Mouse (Mus musculus): Measurements from ENCODE around the gene Sgk1. TPM values are rescaled to one million over a fixed set of nuclear protein-coding genes. Genes with fewer than 3 reads are reported as not detected.

Gene Sgk1
- polyA plus RNA-seq, 1 experiment: 1.6 TPM

DNA sequence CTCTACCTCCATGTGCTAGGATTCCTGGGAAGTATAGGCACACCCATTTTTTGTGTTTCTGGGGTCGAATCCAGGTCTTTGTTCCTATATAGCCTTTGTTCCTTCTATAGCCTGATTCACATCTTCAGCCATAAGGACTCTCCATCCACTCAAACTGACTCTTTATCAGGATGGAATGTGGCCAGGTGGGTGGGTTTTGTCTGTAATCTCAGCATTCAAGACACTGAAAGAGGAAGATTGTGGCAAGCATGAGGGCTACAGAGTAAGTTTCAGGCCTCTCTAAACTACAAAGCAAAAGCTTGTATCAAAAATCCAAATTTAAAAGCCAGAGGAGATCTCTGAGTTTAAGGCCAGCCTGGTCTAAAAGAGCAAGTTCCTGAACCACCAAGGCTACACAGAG, 63.2 kb downstream of the Sgk1 start:
- Histone ChIP-seq H3K36me3 (replicated peaks; ENCODE audit: low read length) (no peaks in the 10 kb centered on the region), H3K9me3 (peaks cover 2% of the 10 kb centered on the region; the same call in 1 of the 2 replicates), H3K4me1 (no peaks in the 10 kb centered on the region), H3K27me3 (replicated peaks) (no peaks in the 10 kb centered on the region), H3K4me3 (replicated peaks) (no peak overlapping the region)
- TF ChIP-seq FLI1 (IDR thresholded peaks at IDR 0.05; ENCODE audit: low read length) (no peak), GATA1 (IDR thresholded peaks at IDR 0.05; ENCODE audit: borderline replicate concordance, low read length) (no peak)

GRCm38 (mm10) chr10:21946751-21947351, 64.9 kb downstream of the Sgk1 start:
- TF ChIP-seq GATA1 (IDR thresholded peaks at IDR 0.05; ENCODE audit: borderline replicate concordance, low read length) (no peak), FLI1 (IDR thresholded peaks at IDR 0.05; ENCODE audit: low read length) (no peak)
- no peak overlapping the region for H3K4me3 ChIP-seq (replicated peaks)
- H3K36me3 ChIP-seq (replicated peaks; ENCODE audit: low read length): no peaks in the 10 kb centered on the region
- H3K9me3 ChIP-seq: peaks cover 5% of the 10 kb centered on the region
- H3K27me3 ChIP-seq (replicated peaks): no peaks in the 10 kb centered on the region
- no peaks in the 10 kb centered on the region for H3K4me1 ChIP-seq

- no peak overlapping the region for H3K4me3 ChIP-seq (replicated peaks)
- no peaks in the 10 kb centered on the region for H3K4me1 ChIP-seq
- H3K27me3 ChIP-seq (replicated peaks): no peaks in the 10 kb centered on the region
- peaks cover 5% of the 10 kb centered on the region for H3K9me3 ChIP-seq
- TF ChIP-seq FLI1 (IDR thresholded peaks at IDR 0.05; ENCODE audit: low read length) (no peak), GATA1 (IDR thresholded peaks at IDR 0.05; ENCODE audit: borderline replicate concordance, low read length) (no peak)
- H3K36me3 ChIP-seq (replicated peaks; ENCODE audit: low read length): no peaks in the 10 kb centered on the region
These were observed 70.5 kb downstream of the Sgk1 start for GRCm38 (mm10) chr10:21952520-21952919.

DNA sequence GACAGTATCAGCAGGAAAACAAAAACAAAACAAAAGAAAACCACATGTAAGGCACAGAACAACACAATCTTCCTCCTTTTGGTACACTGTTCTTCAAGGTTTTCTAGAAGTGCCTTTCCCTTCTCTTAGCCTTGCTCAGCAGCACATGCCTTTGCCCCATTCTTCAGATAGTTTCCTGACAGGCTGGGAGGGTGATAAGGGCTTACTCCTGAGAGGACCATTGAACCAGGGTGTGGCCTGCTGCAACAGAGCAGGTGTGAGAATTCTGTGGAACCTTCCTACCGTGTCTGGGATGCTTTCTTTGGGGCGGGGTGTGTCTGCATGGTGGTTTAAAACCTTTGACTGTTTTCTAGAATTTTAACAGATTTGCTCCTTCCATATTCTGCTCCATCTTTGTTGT, 79.1 kb downstream of the Sgk1 start:
- TF ChIP-seq GATA1 (IDR thresholded peaks at IDR 0.05; ENCODE audit: borderline replicate concordance, low read length): no peak
- TF ChIP-seq FLI1 (IDR thresholded peaks at IDR 0.05; ENCODE audit: low read length): no peak
- Histone ChIP-seq H3K4me3 (replicated peaks) (no peak overlapping the region), H3K27me3 (replicated peaks) (peaks cover 2% of the 10 kb centered on the region), H3K4me1 (no peaks in the 10 kb centered on the region), H3K9me3 (no peaks in the 10 kb centered on the region), H3K36me3 (replicated peaks; ENCODE audit: low read length) (no peaks in the 10 kb centered on the region)

- H3K4me1 ChIP-seq: no peaks in the 10 kb centered on the region
- H3K36me3 ChIP-seq (replicated peaks; ENCODE audit: low read length): no peaks in the 10 kb centered on the region
- H3K4me3 ChIP-seq (replicated peaks): no peak overlapping the region
- H3K9me3 ChIP-seq: no peaks in the 10 kb centered on the region
- TF ChIP-seq GATA1 (IDR thresholded peaks at IDR 0.05; ENCODE audit: borderline replicate concordance, low read length) (no peak), FLI1 (IDR thresholded peaks at IDR 0.05; ENCODE audit: low read length) (no peak)
- peaks cover 2% of the 10 kb centered on the region for H3K27me3 ChIP-seq (replicated peaks)
These were observed 81.0 kb downstream of the Sgk1 start for GRCm38 (mm10) chr10:21963005-21963404.

DNA sequence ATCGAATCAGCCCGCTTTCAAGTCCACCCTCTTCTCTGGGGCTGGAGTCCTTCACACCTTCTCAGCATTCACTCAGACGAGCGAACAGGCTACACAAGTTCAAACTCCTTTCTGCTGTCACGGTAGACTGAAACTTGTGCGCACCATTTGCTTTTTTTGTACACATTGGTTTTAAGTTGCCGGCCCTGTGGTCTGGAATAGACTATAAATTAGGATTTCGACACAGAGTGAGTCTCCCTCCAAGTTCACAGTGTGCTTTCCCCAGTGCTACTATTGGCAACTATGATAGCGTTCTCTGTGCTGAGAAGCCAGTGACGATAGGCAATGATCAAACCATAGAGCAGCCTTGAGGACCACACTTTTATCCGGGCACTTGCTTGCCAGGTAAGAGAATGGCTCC, 91.7 kb downstream of the Sgk1 start:
- H3K9me3 ChIP-seq: no peaks in the 10 kb centered on the region
- no peak for TF ChIP-seq GATA1 (IDR thresholded peaks at IDR 0.05; ENCODE audit: borderline replicate concordance, low read length)
- no peak overlapping the region for H3K4me3 ChIP-seq (replicated peaks)
- no peaks in the 10 kb centered on the region for H3K36me3 ChIP-seq (replicated peaks; ENCODE audit: low read length)
- H3K4me1 ChIP-seq: peaks cover 15% of the 10 kb centered on the region
- peaks cover 13% of the 10 kb centered on the region for H3K27me3 ChIP-seq (replicated peaks)

DNA sequence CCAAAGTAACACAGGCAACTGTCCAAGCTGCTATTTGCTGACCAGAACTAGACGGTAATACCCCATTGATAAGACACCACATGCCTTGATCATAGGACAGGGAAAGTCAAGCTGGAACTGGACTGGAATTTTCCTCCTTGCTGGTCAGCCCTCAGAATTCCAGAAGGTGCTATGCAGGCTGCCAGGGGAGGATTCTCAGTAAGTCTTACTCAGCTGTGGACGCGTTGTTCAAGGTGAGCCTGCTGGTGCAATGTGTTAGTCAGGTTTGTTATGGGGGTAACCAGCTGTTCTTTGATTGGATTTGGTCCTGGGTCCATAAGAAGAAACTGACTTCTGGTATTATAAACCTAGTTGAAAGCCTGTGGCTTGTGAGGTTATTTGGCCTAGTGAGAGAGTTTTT, 92.8 kb downstream of the Sgk1 start:
- Histone ChIP-seq H3K4me3 (replicated peaks) (no peak overlapping the region), H3K4me1 (peaks cover 15% of the 10 kb centered on the region), H3K36me3 (replicated peaks; ENCODE audit: low read length) (no peaks in the 10 kb centered on the region), H3K9me3 (no peaks in the 10 kb centered on the region), H3K27me3 (replicated peaks) (peaks cover 13% of the 10 kb centered on the region)
- no peak for TF ChIP-seq GATA1 (IDR thresholded peaks at IDR 0.05; ENCODE audit: borderline replicate concordance, low read length)

- TF ChIP-seq GATA1 (IDR thresholded peaks at IDR 0.05; ENCODE audit: borderline replicate concordance, low read length) (no peak), FLI1 (IDR thresholded peaks at IDR 0.05; ENCODE audit: low read length) (no peak)
- H3K27me3 ChIP-seq (replicated peaks): peaks cover 13% of the 10 kb centered on the region
- no peak overlapping the region for H3K4me3 ChIP-seq (replicated peaks)
- H3K9me3 ChIP-seq: no peaks in the 10 kb centered on the region
- H3K4me1 ChIP-seq: peaks cover 15% of the 10 kb centered on the region
- no peaks in the 10 kb centered on the region for H3K36me3 ChIP-seq (replicated peaks; ENCODE audit: low read length)
These were observed 93.4 kb downstream of the Sgk1 start for GRCm38 (mm10) chr10:21975384-21975783.

DNA sequence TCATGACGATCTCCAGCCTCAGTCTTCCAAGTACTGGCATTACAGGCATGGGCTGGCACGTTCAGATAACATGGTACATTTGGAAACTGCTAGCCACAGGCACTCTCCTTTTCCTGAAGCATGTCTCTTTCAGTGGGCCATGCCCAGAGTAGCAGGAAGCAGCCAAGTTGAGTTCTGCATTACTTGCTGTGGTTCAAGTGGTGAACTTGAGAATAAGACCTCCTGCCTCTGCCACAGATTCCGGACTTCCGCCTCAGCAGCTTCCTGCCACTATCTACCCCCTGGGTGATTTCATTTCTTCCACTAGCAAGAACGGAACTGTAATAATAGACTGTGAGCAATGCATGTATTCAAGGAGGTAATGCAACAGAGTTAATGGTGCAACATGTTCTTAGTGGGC, 94.3 kb downstream of the Sgk1 start:
- Histone ChIP-seq H3K27me3 (replicated peaks) (peaks cover 13% of the 10 kb centered on the region), H3K9me3 (no peaks in the 10 kb centered on the region), H3K4me1 (peaks cover 15% of the 10 kb centered on the region), H3K36me3 (replicated peaks; ENCODE audit: low read length) (no peaks in the 10 kb centered on the region), H3K4me3 (replicated peaks) (peak overlapping the region; percentile 67)
- no peak for TF ChIP-seq GATA1 (IDR thresholded peaks at IDR 0.05; ENCODE audit: borderline replicate concordance, low read length)
- no peak for TF ChIP-seq FLI1 (IDR thresholded peaks at IDR 0.05; ENCODE audit: low read length)

DNA sequence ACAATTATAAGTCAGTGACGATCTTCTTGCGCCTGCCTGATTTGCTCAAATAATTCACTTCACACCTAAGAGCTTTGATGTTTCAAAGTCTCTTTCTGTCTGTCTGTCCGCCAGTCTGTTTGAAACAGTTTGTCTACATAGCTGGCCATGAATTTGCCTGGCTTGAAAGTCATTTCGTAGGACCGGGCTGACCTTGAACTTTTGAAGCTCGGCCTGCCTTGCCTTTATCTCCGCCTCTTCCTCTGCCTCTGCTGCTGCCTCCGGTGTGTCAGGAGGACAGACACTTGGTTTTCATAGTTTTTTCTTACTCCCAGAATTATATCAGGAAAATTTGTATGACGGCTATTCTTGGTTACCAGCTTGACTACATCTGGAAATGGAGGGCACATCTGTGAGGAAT, 96.4 kb downstream of the Sgk1 start:
- H3K9me3 ChIP-seq: no peaks in the 10 kb centered on the region
- peaks cover 10% of the 10 kb centered on the region for H3K27me3 ChIP-seq (replicated peaks)
- no peak for TF ChIP-seq FLI1 (IDR thresholded peaks at IDR 0.05; ENCODE audit: low read length)
- peaks cover 15% of the 10 kb centered on the region for H3K4me1 ChIP-seq
- no peak overlapping the region for H3K4me3 ChIP-seq (replicated peaks)
- H3K36me3 ChIP-seq (replicated peaks; ENCODE audit: low read length): no peaks in the 10 kb centered on the region

All from megakaryocyte, embryonic 14.5 days (primary cell).